Mouse (Mus musculus) heart, adult 2 months (tissue): ENCODE measurements around the gene Itga9.

Source experiments
- CTCF ChIP-seq: fragments of 200-600 bp; IDR thresholded peaks from 2 replicates; pipeline ENCODE4 v1.8.1; 2022; ENCODE audit warnings: antibody characterized with exemption, mild to moderate bottlenecking, moderate library complexity
- POLR2A ChIP-seq: fragments of 200-500 bp; IDR thresholded peaks from 2 replicates; pipeline ENCODE4 v1.6.1; 2011; ENCODE audit warnings: mild to moderate bottlenecking, low read depth, low read length, control low read depth; ENCODE audit not compliant: insufficient read depth

DNA sequence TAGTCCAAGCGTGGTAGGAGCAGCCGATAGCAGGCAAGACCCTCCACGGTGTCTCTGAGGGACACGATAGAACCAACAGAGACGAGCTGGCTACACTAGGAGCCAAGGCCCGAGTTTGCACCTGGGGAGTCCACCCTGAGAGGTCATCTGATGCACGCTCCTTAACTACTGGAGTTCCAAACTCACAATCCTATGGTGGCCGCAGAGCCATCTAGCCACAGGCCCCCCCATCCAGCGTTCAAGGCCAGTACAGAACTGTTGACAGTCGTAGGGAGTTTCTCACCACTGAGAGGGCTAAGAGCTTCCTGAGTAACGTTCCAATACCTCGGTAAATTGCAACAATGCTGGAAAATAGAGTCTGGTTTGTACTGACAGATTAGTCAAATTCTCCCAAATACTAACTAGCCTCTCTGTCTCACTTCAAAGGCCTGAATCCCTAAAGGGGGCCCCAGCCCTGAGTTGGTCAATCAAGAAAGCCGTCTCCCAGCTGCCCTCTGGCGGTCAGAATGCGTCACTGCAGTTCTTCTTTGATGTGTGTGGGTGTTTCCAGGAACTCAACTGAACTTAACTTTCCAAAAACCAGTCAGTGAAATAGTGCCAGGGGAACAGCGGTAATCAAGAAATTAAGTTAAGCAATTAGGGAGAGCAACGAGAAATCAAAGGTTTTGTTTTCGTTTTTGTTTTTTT, 301.6 kb downstream of the Itga9 start:
- TF ChIP-seq CTCF (no peak; the same call in 1 of the 2 replicates), POLR2A (no peak)
